Mouse (Mus musculus) right cerebral cortex, postnatal 14 days (tissue): ENCODE results near the gene Hapln4.

Experiments used
- DNase-seq: peaks from one replicate; pipeline ENCODE4 v3.0.0; 2022

Hapln4 gene

DNA sequence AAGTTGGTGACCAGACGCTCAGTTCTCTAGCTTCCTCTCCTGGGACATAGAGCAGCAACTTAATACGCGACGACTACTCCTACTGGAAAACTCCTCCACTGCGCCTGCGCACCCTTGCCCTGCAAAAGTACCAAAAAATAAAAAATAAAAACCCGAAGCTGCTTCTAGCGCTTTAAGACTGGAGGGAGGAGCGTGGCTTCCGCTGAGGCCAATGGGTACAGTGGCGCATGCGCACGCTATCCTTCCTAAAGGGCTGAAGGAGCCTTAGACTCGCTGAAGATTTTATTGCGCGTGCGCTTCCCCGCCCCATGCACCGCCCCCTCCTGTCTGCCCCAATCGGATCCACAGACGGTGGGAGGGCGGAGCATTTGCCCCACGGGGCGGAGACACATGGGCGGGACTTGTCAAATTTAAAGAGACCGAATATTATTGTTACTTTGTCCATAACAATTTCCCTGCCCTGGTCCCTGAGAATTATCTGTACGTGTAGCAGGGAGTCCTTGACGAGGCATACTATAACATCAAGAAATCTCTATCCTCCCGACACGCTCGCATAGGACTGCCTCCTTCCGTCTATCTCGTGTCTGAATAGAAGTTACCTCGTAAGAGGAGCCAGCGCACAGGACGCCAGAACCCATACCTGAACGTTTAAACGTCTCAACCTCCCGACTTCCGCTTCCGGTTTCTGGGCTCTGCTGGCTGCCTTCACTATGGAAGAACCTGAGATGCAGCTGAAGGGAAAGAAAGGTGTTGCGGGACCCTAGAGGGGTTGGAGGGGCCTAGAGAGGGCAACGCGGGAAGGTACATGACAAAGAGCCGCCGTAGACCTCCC lies 56.0 kb downstream of the Hapln4 start, which contains the start of the genes Rfxank, Borcs8 and Mef2b:
Rfxank (minus strand) TSS at position 129 of the 832 bp plus-strand sequence.
Borcs8 (plus strand) TSS at position 474 of the 832 bp plus-strand sequence.
Mef2b (plus strand) TSS at position 686 of the 832 bp plus-strand sequence.
- DNase-seq: peak; percentile 99

DNA sequence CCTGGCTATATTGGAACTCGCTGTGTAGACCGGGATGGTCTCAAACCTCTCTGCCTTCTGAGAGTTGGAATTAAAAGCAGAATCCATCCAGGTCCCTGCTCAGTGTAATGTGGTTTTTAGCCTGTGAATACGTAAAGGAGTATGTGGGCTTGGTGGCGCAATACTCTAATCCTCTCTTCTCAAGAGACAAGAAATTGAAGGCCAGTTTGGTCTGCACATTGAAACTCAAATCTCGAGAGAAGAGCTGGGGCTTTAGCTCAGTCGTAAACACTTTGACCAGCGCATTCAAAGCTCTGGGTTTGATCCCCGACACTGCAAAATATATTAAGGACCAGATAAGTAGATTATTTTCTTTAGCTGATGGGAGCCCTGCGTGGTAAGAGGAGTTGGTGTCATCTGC lies 56.7 kb downstream of the Hapln4 start:
- DNase-seq: no peak
